Mouse (Mus musculus) lung, adult 2 months (tissue): ENCODE results near the gene Ppp1r1b.

ENCODE experiments used
- CTCF ChIP-seq: fragments of 200-500 bp; IDR thresholded peaks from 2 replicates; pipeline ENCODE4 v1.5.1; 2011; ENCODE audit warnings: mild to moderate bottlenecking, low read length, control low read depth; ENCODE audit not compliant: insufficient read depth
- POLR2A ChIP-seq: fragments of 200-500 bp; IDR thresholded peaks from 2 replicates; pipeline ENCODE4 v1.6.1; 2011; ENCODE audit warnings: low read depth, mild to moderate bottlenecking, control low read depth, low read length, borderline replicate concordance; ENCODE audit errors: extremely low read depth

DNA sequence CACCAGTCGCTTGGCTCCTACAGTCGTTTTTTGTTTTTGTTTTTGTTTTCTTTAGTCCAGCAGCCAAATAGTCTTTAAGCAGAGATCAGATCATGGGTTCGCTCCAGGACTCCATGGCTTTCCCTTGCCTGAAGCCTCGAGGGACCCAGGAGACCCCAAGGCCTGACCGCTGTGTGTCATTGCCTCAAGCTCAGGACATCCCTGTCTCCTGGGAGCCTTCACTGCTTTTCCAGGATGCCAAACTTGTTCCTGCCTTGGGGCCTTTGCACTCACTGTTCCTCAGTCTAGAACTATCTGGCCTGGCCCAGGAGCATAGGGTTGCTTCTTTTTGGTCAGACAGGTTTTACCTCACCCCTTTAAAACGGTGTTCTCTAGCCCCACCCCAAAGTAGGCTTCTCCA is 58.4 kb downstream of the Ppp1r1b start:
- TF ChIP-seq CTCF, result no peak
- TF ChIP-seq POLR2A, result no peak
